Mouse (Mus musculus): ENCODE measurements around the gene Lrmda. TPM values are rescaled to one million over a fixed set of nuclear protein-coding genes. Genes with fewer than 3 reads are reported as not detected.
"Not testable (repeated sequence)": the region's sequence is repeated elsewhere in the genome, so short reads cannot be mapped to it uniquely, and the experiment has no call there.

The Lrmda gene
- total RNA-seq, 2 experiments from 2014 or later: 0.76 to 1.0 TPM

GRCm38 (mm10) chr14:22546676-22546984 is 527.1 kb downstream of the Lrmda start:
- DNase-seq: no peak
- intact Hi-C loops (cut with DNase I): no loop called here

GRCm38 (mm10) chr14:22548286-22548685 is 528.8 kb downstream of the Lrmda start:
- no peak for DNase-seq
- intact Hi-C loops (cut with DNase I): no loop called here

- intact Hi-C loops (cut with DNase I): no loop called here
- DNase-seq: no peak
Measured at GRCm38 (mm10) chr14:22549166-22549565, 529.7 kb downstream of the Lrmda start.

GRCm38 (mm10) chr14:22552358-22552757 is 532.8 kb downstream of the Lrmda start:
- DNase-seq: no peak
- intact Hi-C loops (cut with DNase I): no loop called here

GRCm38 (mm10) chr14:22552841-22553240 is 533.3 kb downstream of the Lrmda start:
- DNase-seq: no peak
- intact Hi-C loops (cut with DNase I): no loop called here

- no peak for DNase-seq
- intact Hi-C loops (cut with DNase I): no loop called here
Measured at GRCm38 (mm10) chr14:22553717-22554116, 534.2 kb downstream of the Lrmda start.

- intact Hi-C loops (cut with DNase I): loop anchor here (10.0 kb wide), 2 partner anchors 232 to 832 kb away; no protein-coding TSS in a partner anchor
- DNase-seq: no peak
Measured at GRCm38 (mm10) chr14:22572486-22572885, 553.0 kb downstream of the Lrmda start.

- no peak for DNase-seq
- intact Hi-C loops (cut with DNase I): loop anchor here (10.0 kb wide), 2 partner anchors 231 to 831 kb away; no protein-coding TSS in a partner anchor
Measured at GRCm38 (mm10) chr14:22573585-22573984, 554.1 kb downstream of the Lrmda start.

GRCm38 (mm10) chr14:22574006-22574405 is 554.5 kb downstream of the Lrmda start:
- intact Hi-C loops (cut with DNase I): loop anchor here (10.0 kb wide), 2 partner anchors 231 to 831 kb away; no protein-coding TSS in a partner anchor
- no peak for DNase-seq

- intact Hi-C loops (cut with DNase I): loop anchor here (5.0 to 10.0 kb wide), 4 partner anchors 206 to 828 kb away; no protein-coding TSS in a partner anchor
Measured at GRCm38 (mm10) chr14:22576441-22576840, 556.9 kb downstream of the Lrmda start.

GRCm38 (mm10) chr14:22577411-22578037 is 558.0 kb downstream of the Lrmda start:
- intact Hi-C loops (cut with DNase I): loop anchor here (2.0 to 10.0 kb wide), 5 partner anchors 205 to 827 kb away; no protein-coding TSS in a partner anchor

More at GRCm38 (mm10) chr14:22576441-22576840, 556.9 kb downstream of the Lrmda start:
- DNase-seq: no peak

GRCm38 (mm10) chr14:22578224-22578623 is 558.7 kb downstream of the Lrmda start:
- intact Hi-C loops (cut with DNase I): loop anchor here (2.0 to 10.0 kb wide), 5 partner anchors 204 to 827 kb away; no protein-coding TSS in a partner anchor
- peak; percentile 82 to 88 for DNase-seq

More at GRCm38 (mm10) chr14:22577411-22578037, 558.0 kb downstream of the Lrmda start:
- DNase-seq: no peak

GRCm38 (mm10) chr14:22578986-22579385 is 559.5 kb downstream of the Lrmda start:
- DNase-seq: no peak
- intact Hi-C loops (cut with DNase I): loop anchor here (2.0 to 10.0 kb wide), 5 partner anchors 203 to 826 kb away; no protein-coding TSS in a partner anchor

GRCm38 (mm10) chr14:22582065-22582464 is 562.6 kb downstream of the Lrmda start:
- intact Hi-C loops (cut with DNase I): no loop called here
- DNase-seq: no peak

- intact Hi-C loops (cut with DNase I): no loop called here
- no peak for DNase-seq
Measured at GRCm38 (mm10) chr14:22586281-22586680, 566.8 kb downstream of the Lrmda start.

- intact Hi-C loops (cut with DNase I): no loop called here
- DNase-seq: no peak
Measured at GRCm38 (mm10) chr14:22586796-22587195, 567.3 kb downstream of the Lrmda start.

GRCm38 (mm10) chr14:22587285-22587957 is 567.9 kb downstream of the Lrmda start:
- no peak for DNase-seq
- intact Hi-C loops (cut with DNase I): no loop called here

GRCm38 (mm10) chr14:22587958-22588296 is 568.4 kb downstream of the Lrmda start:
- DNase-seq: no peak
- intact Hi-C loops (cut with DNase I): no loop called here

- intact Hi-C loops (cut with DNase I): not testable (repeated sequence)
Measured at GRCm38 (mm10) chr14:22588394-22588793, 568.9 kb downstream of the Lrmda start.

GRCm38 (mm10) chr14:22589503-22590215 is 570.1 kb downstream of the Lrmda start:
- intact Hi-C loops (cut with DNase I): no loop called here
- no peak for DNase-seq

More at GRCm38 (mm10) chr14:22588394-22588793, 568.9 kb downstream of the Lrmda start:
- DNase-seq: not testable (repeated sequence)

GRCm38 (mm10) chr14:22591186-22591585 is 571.7 kb downstream of the Lrmda start:
- no peak for DNase-seq
- intact Hi-C loops (cut with DNase I): no loop called here

Data from heart, postnatal 14 days (tissue).